Mouse (Mus musculus) small intestine, adult 2 months (tissue): Measurements from ENCODE around the gene Gm1113. TPM values are rescaled to one million over a fixed set of nuclear protein-coding genes. Genes with fewer than 3 reads are reported as not detected.
A peak's percentile ranks its signal among the peaks of the same experiment; 100 is the strongest.

ENCODE experiments used
- H3K27ac ChIP-seq: fragments of 200-500 bp; 2 replicates; pipeline ENCODE4 v1.5.1; 2012; ENCODE audit warnings: low read depth, low read length, control low read depth, inconsistent platforms; ENCODE audit not compliant: insufficient read depth
- H3K27me3 ChIP-seq: fragments of 200-500 bp; 2 replicates; pipeline ENCODE4 v1.6.1; 2012; ENCODE audit warnings: mild to moderate bottlenecking, moderate library complexity, low read length, inconsistent platforms; ENCODE audit not compliant: control insufficient read depth, insufficient read depth
- H3K36me3 ChIP-seq: fragments of 200-500 bp; 2 replicates; pipeline ENCODE4 v1.6.1; 2012; ENCODE audit warnings: mild to moderate bottlenecking, low read length, control low read depth, inconsistent platforms; ENCODE audit not compliant: control insufficient read depth, insufficient read depth
- H3K4me1 ChIP-seq: fragments of 200-500 bp; 2 replicates; pipeline ENCODE4 v1.6.1; 2012; ENCODE audit warnings: low read length, inconsistent platforms, mixed read lengths; ENCODE audit not compliant: control insufficient read depth, insufficient read depth, insufficient read length
- H3K4me3 ChIP-seq: fragments of 200-500 bp; 2 replicates; pipeline ENCODE4 v1.5.1; 2012; ENCODE audit warnings: low read depth, mild to moderate bottlenecking, control low read depth, inconsistent platforms, low read length, moderate library complexity
- CTCF ChIP-seq: fragments of 200-500 bp; IDR thresholded peaks from 2 replicates; pipeline ENCODE4 v1.5.1; 2012; ENCODE audit warnings: low read depth, mild to moderate bottlenecking, control low read depth, inconsistent platforms, low read length, moderate library complexity, mixed read lengths; ENCODE audit not compliant: insufficient replicate concordance, insufficient read length; ENCODE audit errors: extremely low read depth
- POLR2A ChIP-seq: fragments of 200-500 bp; IDR thresholded peaks from 2 replicates; pipeline ENCODE4 v1.6.1; 2012; ENCODE audit warnings: low read depth, mild to moderate bottlenecking, control low read depth, inconsistent platforms, low read length, moderate library complexity
- WGBS: fragments of 180-500 bp; shearing (Covaris S2); methylation state at CpG from one replicate; pipeline ENCODE4 v1.1.7; 2018; 5-methylcytosine and 5-hydroxymethylcytosine counted together
- polyA plus RNA-seq: library from polyadenylated mRNA; depleted of rRNA; stranded (reverse); fragments of >200 nt; gene quantifications from 2 replicates; pipeline ENCODE4 v1.2.3, GENCODE M21; 2012

The Gm1113 gene
- polyA plus RNA-seq, 1 experiment = not detected

DNA sequence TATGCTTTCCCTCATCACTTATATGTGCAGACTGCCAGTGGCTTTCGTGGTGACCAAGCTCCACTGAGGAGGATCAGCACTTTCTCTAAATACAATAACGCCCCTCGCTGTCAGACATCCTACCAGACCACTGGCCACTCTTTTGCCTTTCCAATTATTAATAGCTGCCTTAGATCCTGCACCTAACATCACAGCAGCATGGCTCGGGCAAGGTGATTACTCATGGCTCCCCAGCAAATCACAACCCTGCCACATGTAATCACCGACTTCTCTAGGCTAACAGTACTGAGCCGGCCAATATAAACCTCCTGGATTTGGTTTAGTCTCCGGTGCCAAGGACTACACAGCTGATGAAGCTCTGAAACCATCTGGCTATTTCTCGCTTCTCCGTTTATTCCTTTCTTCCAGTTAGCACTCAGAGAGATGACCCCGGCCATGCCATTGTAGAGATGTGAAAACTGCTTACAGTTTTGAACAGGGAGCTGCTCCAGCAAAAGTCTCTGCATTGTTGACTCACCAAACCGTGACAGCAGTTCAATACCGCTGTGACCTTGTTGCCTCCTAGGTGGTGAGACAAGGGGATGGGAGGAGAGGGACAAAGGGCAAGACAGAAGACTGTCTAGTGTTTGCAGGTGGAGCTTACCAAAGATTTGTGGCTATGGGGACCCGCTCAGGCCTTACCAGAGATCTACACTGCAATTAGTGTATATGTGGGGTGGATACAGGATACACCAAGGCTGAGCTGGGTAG is 21.1 kb upstream of the Gm1113 start:
- Histone ChIP-seq H3K36me3 (no peaks in the 10 kb centered on the region), H3K27me3 (no peaks in the 10 kb centered on the region), H3K27ac (no peak overlapping the region), H3K4me3 (no peak overlapping the region), H3K4me1 (peaks cover 2% of the 10 kb centered on the region; the same call in 1 of the 2 replicates)
- TF ChIP-seq POLR2A = no peak
- no peak for TF ChIP-seq CTCF
- WGBS = 75% methylated on average over 13 of the region's 13 CpGs

DNA sequence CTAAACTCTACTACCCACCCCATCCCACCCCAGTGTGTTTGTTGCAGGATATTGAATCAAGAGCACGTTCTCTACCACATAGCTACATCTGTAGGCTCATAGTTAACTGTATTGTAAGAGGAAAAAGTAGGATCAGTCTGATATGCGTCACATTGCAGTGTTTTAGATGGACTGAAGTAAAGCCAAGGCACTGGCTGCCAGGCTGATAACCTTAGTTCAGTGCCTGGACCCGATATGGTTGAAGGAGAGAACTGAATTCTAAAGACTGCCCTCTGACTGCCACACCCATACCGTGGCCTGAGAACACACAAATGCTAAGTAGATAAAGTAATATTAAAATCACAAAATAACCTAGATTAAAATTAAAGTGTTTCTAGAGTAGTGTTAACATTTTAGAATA is 17.8 kb upstream of the Gm1113 start:
- TF ChIP-seq POLR2A (no peak), CTCF (no peak)
- Histone ChIP-seq H3K4me1 (peaks cover 2% of the 10 kb centered on the region; the same call in 1 of the 2 replicates), H3K27me3 (no peaks in the 10 kb centered on the region), H3K27ac (no peak overlapping the region), H3K36me3 (no peaks in the 10 kb centered on the region), H3K4me3 (no peak overlapping the region)
- 53% methylated on average over 4 of the region's 4 CpGs for WGBS

DNA sequence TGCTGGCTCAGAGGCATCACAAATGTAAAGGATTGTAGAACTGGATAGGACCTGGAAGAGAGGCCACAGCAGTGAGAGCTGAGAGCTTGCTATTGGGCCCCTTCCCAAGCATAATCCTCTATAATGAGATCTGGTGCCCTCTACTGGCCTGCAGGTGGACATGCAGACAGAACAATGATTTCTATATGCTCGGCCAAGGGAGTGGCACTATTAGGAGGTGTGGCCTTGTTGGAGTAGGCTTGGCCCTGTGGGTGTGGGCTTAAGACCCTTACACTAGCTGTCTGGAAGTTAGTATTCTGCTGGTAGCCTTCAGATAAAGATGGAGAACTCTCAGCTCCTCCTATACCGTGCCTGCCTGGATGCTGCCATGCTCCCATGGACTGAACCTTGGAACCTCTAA is 17.0 kb upstream of the Gm1113 start:
- peak; percentile 84; the same call in 1 of the 2 replicates for TF ChIP-seq CTCF
- TF ChIP-seq POLR2A = no peak
- 6% methylated on average over 2 of the region's 2 CpGs for WGBS
- H3K4me1 ChIP-seq = peaks cover 2% of the 10 kb centered on the region; the same call in 1 of the 2 replicates
- no peaks in the 10 kb centered on the region for H3K36me3 ChIP-seq
- no peak overlapping the region for H3K27ac ChIP-seq
- no peaks in the 10 kb centered on the region for H3K27me3 ChIP-seq
- no peak overlapping the region for H3K4me3 ChIP-seq

DNA sequence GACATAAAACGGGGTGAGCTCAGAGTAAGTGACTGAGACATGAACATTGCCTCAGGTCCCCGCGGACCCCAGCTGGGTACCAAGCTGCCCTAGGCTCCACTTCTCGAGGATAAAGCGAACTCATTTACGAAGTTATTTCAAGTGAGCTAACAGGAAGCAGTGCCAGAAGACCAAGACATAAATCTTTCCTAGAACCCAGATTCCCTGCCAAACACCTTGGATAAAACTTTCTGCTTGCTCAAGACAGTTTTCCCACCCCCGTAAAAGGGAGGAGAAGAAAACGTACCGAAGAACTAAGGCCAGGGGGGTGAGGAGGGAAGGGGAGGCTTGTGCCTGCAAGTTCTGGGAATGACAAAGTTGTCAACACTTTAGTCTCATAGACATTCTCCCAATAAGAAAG is 15.2 kb upstream of the Gm1113 start:
- Histone ChIP-seq H3K4me1 (peaks cover 2% of the 10 kb centered on the region; the same call in 1 of the 2 replicates), H3K27ac (no peak overlapping the region), H3K4me3 (no peak overlapping the region), H3K27me3 (no peaks in the 10 kb centered on the region), H3K36me3 (no peaks in the 10 kb centered on the region)
- TF ChIP-seq CTCF = no peak
- TF ChIP-seq POLR2A = no peak
- 81% methylated on average over 9 of the region's 9 CpGs for WGBS

GRCm38 (mm10) chr9:35529796-35530195 is 11.7 kb upstream of the Gm1113 start:
- no peak overlapping the region for H3K27ac ChIP-seq
- H3K36me3 ChIP-seq = no peaks in the 10 kb centered on the region
- no peak overlapping the region for H3K4me3 ChIP-seq
- no peaks in the 10 kb centered on the region for H3K4me1 ChIP-seq
- no peaks in the 10 kb centered on the region for H3K27me3 ChIP-seq
- TF ChIP-seq CTCF = no peak
- 9% methylated on average over 1 of the region's 1 CpGs for WGBS

DNA sequence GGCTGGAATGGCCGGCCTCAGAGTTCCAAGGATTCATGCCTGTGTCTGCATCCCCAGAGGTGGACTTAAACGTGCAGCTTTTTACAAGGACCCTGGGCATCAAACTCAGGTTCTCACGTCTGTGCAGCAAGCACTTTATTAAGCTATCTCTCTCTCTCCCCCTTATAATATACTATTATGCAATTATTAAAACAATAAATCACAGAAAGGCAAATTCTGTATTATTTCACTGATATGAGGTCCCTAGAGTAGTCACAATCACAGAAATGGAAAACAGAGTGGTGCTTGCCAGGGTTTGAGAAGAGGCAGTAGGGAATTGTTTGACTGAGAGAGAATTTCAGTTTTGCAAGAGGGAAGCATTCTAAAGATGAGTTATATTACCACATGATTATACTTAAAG is 11.1 kb upstream of the Gm1113 start:
- TF ChIP-seq CTCF (no peak), POLR2A (no peak)
- no peaks in the 10 kb centered on the region for H3K36me3 ChIP-seq
- 64% methylated on average over 3 of the region's 3 CpGs for WGBS
- H3K4me1 ChIP-seq = no peaks in the 10 kb centered on the region
- H3K4me3 ChIP-seq = no peak overlapping the region
- H3K27ac ChIP-seq = no peak overlapping the region
- H3K27me3 ChIP-seq = no peaks in the 10 kb centered on the region

GRCm38 (mm10) chr9:35523941-35524411 is 5.9 kb upstream of the Gm1113 start:
- Histone ChIP-seq H3K4me3 (no peak overlapping the region), H3K27ac (no peak overlapping the region), H3K4me1 (peaks cover 5% of the 10 kb centered on the region; the same call in 1 of the 2 replicates), H3K27me3 (no peaks in the 10 kb centered on the region), H3K36me3 (no peaks in the 10 kb centered on the region)
- TF ChIP-seq POLR2A = no peak
- peak; percentile 77; the same call in 1 of the 2 replicates for TF ChIP-seq CTCF
- 29% methylated on average over 7 of the region's 7 CpGs for WGBS

GRCm38 (mm10) chr9:35523541-35523940 is 5.5 kb upstream of the Gm1113 start:
- WGBS = 63% methylated on average over 5 of the region's 5 CpGs
- Histone ChIP-seq H3K27me3 (no peaks in the 10 kb centered on the region), H3K36me3 (no peaks in the 10 kb centered on the region), H3K4me3 (no peak overlapping the region), H3K4me1 (peaks cover 5% of the 10 kb centered on the region; the same call in 1 of the 2 replicates), H3K27ac (no peak overlapping the region)
- no peak for TF ChIP-seq POLR2A
- no peak for TF ChIP-seq CTCF
